In genomic region chr13:49015366-49016306, GRCm38 (mm10) we compare ENCODE assay signal across 8 mouse cellular contexts. TPM values are rescaled to one million over a fixed set of nuclear protein-coding genes. Genes with fewer than 3 reads are reported as not detected.
DNase-seq lines count a peak whose midpoint lies in the region; ATAC-seq and TF ChIP-seq lines count a peak whose summit lies in the region.

No protein-coding gene starts in this region.

- 3% methylated on average over 30 of the region's 30 CpGs for WGBS in embryonic facial prominence, embryonic 10.5 days
- 3% methylated on average over 30 of the region's 30 CpGs for WGBS in hindbrain, postnatal 0 days
- 4% methylated on average over 30 of the region's 30 CpGs for WGBS in lung, embryonic 15.5 days

- ATAC-seq in hindbrain, postnatal 0 days: peak; percentile 61
- peak; percentile 60 for ATAC-seq in lung, embryonic 15.5 days (ENCODE audit: borderline replicate concordance, extremely low read depth, low FRiP score, low TSS enrichment)

- H3K36me3 ChIP-seq in embryonic facial prominence, embryonic 10.5 days (replicated peaks): peaks cover 3% of the 10 kb centered on the region; the same call in 1 of the 2 replicates
- H3K36me3 ChIP-seq in hindbrain, postnatal 0 days (ENCODE audit: insufficient read depth, low read length): no peaks in the 10 kb centered on the region
- H3K36me3 ChIP-seq in lung, embryonic 15.5 days: no peaks in the 10 kb centered on the region

- DNase-seq in A20 (ENCODE audit: low read depth, low spot score): peak; percentile 89
- peak; percentile 94 for DNase-seq in ES-CJ7 (ENCODE audit: low read depth, low spot score)
- peak; percentile 72 for DNase-seq in embryonic facial prominence, embryonic 10.5 days (ENCODE audit: low spot score)
- DNase-seq in hindbrain, postnatal 0 days (ENCODE audit: low spot score): peak; percentile 78
- DNase-seq in retina, embryonic 14.5 days (ENCODE audit: low spot score): peak; percentile 70
- no peak for DNase-seq in right cerebral cortex, adult 2 months (ENCODE audit: low spot score in 2 of 2)
- no peak for DNase-seq in frontal cortex, postnatal 36 days (ENCODE audit: low spot score in 2 of 2)

- H3K27ac ChIP-seq in embryonic facial prominence, embryonic 10.5 days (replicated peaks): peak overlapping the region; percentile 72
- H3K27ac ChIP-seq in hindbrain, postnatal 0 days: peak overlapping the region; percentile 93
- peak overlapping the region; percentile 70 for H3K27ac ChIP-seq in lung, embryonic 15.5 days

- H3K4me2 ChIP-seq in hindbrain, postnatal 0 days (ENCODE audit: low read depth, low read length): peak overlapping the region; percentile 53
- peak overlapping the region; percentile 57 for H3K4me2 ChIP-seq in lung, embryonic 15.5 days

- TF ChIP-seq CTCF in hindbrain, postnatal 0 days (IDR thresholded peaks at IDR 0.05; ENCODE audit: low read depth): peak; percentile 56

- H3K9me3 ChIP-seq in embryonic facial prominence, embryonic 10.5 days: peaks cover 8% of the 10 kb centered on the region
- H3K9me3 ChIP-seq in hindbrain, postnatal 0 days (ENCODE audit: low read length): no peaks in the 10 kb centered on the region
- H3K9me3 ChIP-seq in lung, embryonic 15.5 days: no peaks in the 10 kb centered on the region; the same call in 1 of the 2 replicates

- peak overlapping the region; percentile 35; the same call in 1 of the 2 replicates for H3K9ac ChIP-seq in hindbrain, postnatal 0 days (replicated peaks; ENCODE audit: low read length)
- H3K9ac ChIP-seq in lung, embryonic 15.5 days: no peak overlapping the region

- H3K4me1 ChIP-seq in embryonic facial prominence, embryonic 10.5 days: peaks cover 37% of the 10 kb centered on the region
- peaks cover 16% of the 10 kb centered on the region for H3K4me1 ChIP-seq in hindbrain, postnatal 0 days (ENCODE audit: insufficient read depth, low read length)
- H3K4me1 ChIP-seq in lung, embryonic 15.5 days: peaks cover 19% of the 10 kb centered on the region

- peak overlapping the region; percentile 52 for H3K4me3 ChIP-seq in embryonic facial prominence, embryonic 10.5 days
- peak overlapping the region; percentile 19 for H3K4me3 ChIP-seq in hindbrain, postnatal 0 days (ENCODE audit: low read length)
- peak overlapping the region; percentile 18 for H3K4me3 ChIP-seq in lung, embryonic 15.5 days

- peaks cover 19% of the 10 kb centered on the region for H3K27me3 ChIP-seq in embryonic facial prominence, embryonic 10.5 days (replicated peaks; ENCODE audit: low read depth, poor library complexity, severe bottlenecking)
- no peaks in the 10 kb centered on the region for H3K27me3 ChIP-seq in hindbrain, postnatal 0 days (ENCODE audit: insufficient read depth, low read length)
- no peaks in the 10 kb centered on the region for H3K27me3 ChIP-seq in lung, embryonic 15.5 days

RNA-seq across cellular contexts. Expression of gene Fam120a, which starts 47.8 kb away (rescaled TPM):
- 16.0 and 16.7 TPM in 2 replicates for polyA plus RNA-seq in embryonic facial prominence, embryonic 10.5 days (2016; fragmentation: Nextera tagmentation; extraction: Ambion mirVana)
- total RNA-seq in hindbrain, postnatal 0 days (2014; rRNA removed): 68.3 and 76.3 TPM in 2 replicates
- 10.3 and 11.1 TPM in 2 replicates for polyA plus RNA-seq in hindbrain, postnatal 0 days (2015; fragmentation: Nextera tagmentation; extraction: Ambion mirVana)
- polyA plus RNA-seq in lung, embryonic 15.5 days (2015; fragmentation: Nextera tagmentation; extraction: Ambion mirVana): 23.6 and 26.1 TPM in 2 replicates

Comparison
In these comparisons a context has a peak if more than half of its experiments do, and no peak if none do; other contexts are left out.
1. DNase-seq: peak in A20 (single experiment), ES-CJ7 (single experiment), embryonic facial prominence, embryonic 10.5 days (single experiment), hindbrain, postnatal 0 days (single experiment) and retina, embryonic 14.5 days (single experiment); none in right cerebral cortex, adult 2 months (0 of 2) and frontal cortex, postnatal 36 days (0 of 2).
2. Peak in every context shown above with its lines, with median percentiles within 50 percentile points of each other: H3K27ac ChIP-seq and H3K4me3 ChIP-seq.